Mouse (Mus musculus) E14TG2a.4 (cell line): Measurements from ENCODE around the gene Tmem266.

Source experiments
- H3K27me3 ChIP-seq: 2 replicates; pipeline ENCODE4 v1.6.1; 2014; ENCODE audit warnings: low read length, control low read depth; ENCODE audit not compliant: insufficient read depth
- H3K36me3 ChIP-seq: 2 replicates; pipeline ENCODE4 v1.6.1; 2014; ENCODE audit warnings: low read length, control low read depth; ENCODE audit not compliant: insufficient read depth
- H3K4me1 ChIP-seq: replicated peaks from 2 replicates; pipeline ENCODE4 v1.6.1; 2014; ENCODE audit warnings: low read depth, low read length, control low read depth
- H3K4me3 ChIP-seq: replicated peaks from 2 replicates; pipeline ENCODE4 v1.5.1; 2014; ENCODE audit warnings: mild to moderate bottlenecking, low read length
- H3K9me3 ChIP-seq: 2 replicates; pipeline ENCODE4 v1.6.1; 2014; ENCODE audit warnings: low read length, control low read depth
- CTCF ChIP-seq: conservative IDR thresholded peaks from 2 replicates; pipeline ENCODE4 v1.5.1; 2014; ENCODE audit warnings: low read length
- NANOG ChIP-seq: IDR thresholded peaks from 2 replicates; pipeline ENCODE4 v1.6.1; 2014; ENCODE audit warnings: borderline replicate concordance, low read length, mixed read lengths
- POU5F1 ChIP-seq: IDR thresholded peaks from 2 replicates; pipeline ENCODE4 v1.6.1; 2014; ENCODE audit warnings: low read length, borderline replicate concordance

Tmem266 gene

DNA sequence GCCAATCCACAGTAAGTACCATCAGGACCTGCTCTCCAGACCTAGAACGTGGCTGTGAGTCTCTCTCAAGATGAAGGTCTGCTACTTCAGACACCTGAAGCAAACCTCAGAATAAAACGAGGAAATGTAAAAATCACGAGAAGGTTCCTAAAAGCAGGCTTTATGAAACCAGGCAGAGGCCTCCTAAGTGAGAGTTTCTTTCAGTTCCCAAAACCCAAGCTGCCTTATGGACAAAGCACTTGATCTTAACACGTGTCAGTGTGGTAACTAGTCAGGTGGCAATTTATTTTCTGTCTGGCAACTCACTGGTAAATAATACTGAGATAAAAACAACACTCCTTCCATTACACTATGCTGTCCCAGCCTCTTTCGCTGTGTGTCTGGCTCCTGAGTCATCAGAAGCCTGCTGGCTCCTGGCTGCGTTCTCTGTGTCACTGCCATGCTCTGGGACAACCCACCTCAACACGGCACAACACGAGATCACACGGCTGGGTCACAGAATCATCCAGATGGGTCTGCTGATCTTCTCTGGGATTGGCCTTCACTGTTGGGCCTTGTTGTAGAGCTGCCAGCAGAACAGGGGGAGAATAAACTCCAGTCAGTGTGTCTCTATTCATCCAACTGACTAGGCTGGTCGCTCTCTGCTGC, 51.0 kb downstream of the Tmem266 start:
- Histone ChIP-seq H3K4me1 (peaks cover 9% of the 10 kb centered on the region), H3K4me3 (no peak overlapping the region), H3K9me3 (no peaks in the 10 kb centered on the region), H3K27me3 (peaks cover 19% of the 10 kb centered on the region), H3K36me3 (no peaks in the 10 kb centered on the region)
- TF ChIP-seq CTCF: no peak
- no peak for TF ChIP-seq POU5F1
- TF ChIP-seq NANOG: no peak

DNA sequence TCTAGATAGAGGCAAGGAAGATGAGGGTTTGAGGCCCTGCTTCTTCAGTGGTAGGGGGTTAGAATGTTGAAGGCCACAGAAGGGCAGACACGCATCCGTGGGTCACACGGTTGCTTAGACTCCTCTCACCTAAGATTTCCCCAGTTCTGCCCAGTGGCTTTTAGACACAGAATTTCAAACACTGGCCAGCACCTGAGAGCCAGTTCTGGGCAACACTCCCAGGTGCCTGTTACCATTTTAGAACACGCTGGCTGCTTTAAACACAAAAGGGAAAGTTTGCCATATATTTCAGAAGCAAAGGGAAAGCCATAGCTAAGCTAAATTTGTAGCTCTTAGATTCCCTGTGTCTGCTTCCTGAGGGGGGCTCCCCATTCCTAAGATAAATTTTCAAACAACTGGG, 54.7 kb downstream of the Tmem266 start:
- Histone ChIP-seq H3K36me3 (no peaks in the 10 kb centered on the region), H3K4me1 (peaks cover 18% of the 10 kb centered on the region), H3K9me3 (no peaks in the 10 kb centered on the region), H3K27me3 (peaks cover 47% of the 10 kb centered on the region), H3K4me3 (no peak overlapping the region)
- TF ChIP-seq CTCF (no peak), POU5F1 (no peak), NANOG (no peak)

DNA sequence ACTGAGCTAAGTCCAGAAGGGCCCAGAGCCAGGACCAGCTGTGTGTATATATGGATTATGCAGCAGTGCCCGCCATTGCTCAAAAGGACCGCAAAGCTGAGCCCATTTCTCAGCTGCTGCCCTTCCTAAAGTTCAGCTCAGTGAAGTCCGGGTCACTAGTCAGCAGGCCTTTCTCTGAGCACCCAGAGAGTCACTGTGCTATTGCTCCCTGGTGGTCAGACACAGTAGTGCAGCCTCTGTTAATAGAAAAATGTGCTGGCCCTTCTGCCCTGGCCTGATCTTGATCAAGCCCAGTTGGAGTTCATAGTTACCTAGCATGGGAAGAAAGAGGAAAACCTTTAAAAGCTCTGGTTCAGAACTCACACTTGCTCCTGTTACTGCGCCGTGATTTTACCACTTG, 55.7 kb downstream of the Tmem266 start:
- no peaks in the 10 kb centered on the region for H3K36me3 ChIP-seq
- TF ChIP-seq POU5F1: no peak
- TF ChIP-seq CTCF: peak; percentile 91
- no peak overlapping the region for H3K4me3 ChIP-seq
- no peaks in the 10 kb centered on the region for H3K9me3 ChIP-seq
- H3K27me3 ChIP-seq: peaks cover 50% of the 10 kb centered on the region
- H3K4me1 ChIP-seq: peaks cover 18% of the 10 kb centered on the region

DNA sequence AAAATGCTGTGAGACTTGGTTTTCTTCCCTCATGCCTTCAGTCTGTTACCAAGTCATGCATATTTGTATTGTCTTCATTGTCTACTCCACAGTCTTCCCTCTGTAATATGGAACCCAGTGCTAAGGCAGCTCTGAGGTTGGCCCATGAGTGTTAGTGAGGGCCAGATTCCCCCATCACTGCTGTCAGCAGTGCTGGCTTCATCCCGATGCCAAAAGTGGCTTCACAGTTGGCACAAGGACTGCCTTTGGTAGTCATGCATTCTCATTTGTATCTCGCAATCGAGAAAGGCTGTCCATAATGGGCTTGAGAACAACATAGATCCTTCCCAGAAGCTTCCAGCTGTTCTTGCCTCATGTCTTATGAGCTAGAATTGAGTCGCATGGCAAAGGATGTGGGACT, 59.4 kb downstream of the Tmem266 start:
- TF ChIP-seq POU5F1 (no peak), CTCF (no peak), NANOG (no peak)
- Histone ChIP-seq H3K36me3 (no peaks in the 10 kb centered on the region), H3K4me3 (no peak overlapping the region), H3K9me3 (no peaks in the 10 kb centered on the region), H3K27me3 (peaks cover 45% of the 10 kb centered on the region), H3K4me1 (peaks cover 18% of the 10 kb centered on the region)

DNA sequence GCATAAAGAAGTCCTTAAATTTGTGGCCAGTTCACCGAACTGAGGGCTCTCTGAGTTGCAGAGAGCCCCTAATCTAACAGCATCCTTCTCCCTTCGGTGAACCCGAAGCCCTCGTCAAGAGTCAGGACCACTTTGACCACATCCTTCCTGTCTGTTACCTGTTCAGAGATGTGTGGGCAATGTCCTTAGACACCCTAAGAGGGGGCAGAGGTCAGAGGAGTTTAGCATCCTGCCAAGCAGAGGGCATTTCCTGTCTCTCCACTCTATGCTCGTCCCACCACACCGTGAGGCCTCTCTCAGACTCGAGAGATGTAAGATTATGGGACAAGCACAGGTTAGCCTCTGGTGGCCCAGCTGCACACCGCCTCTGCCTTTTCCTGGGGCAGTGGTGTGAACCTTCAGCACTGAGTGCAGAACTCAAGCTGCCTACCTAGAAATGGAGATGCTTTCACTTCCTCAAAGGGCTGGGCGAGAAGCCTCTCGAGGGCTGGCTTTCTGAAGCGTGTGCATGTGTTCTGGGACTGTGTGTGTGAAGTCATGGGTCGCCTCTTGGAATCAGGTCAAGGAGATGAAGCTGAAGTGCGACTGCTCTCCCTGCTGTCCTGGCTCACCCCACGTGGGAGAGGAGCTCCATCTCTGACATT, 61.3 kb downstream of the Tmem266 start:
- H3K36me3 ChIP-seq: no peaks in the 10 kb centered on the region
- H3K4me1 ChIP-seq: peaks cover 19% of the 10 kb centered on the region
- no peaks in the 10 kb centered on the region for H3K9me3 ChIP-seq
- TF ChIP-seq NANOG (no peak), POU5F1 (no peak), CTCF (no peak)
- H3K4me3 ChIP-seq: no peak overlapping the region
- H3K27me3 ChIP-seq: peaks cover 50% of the 10 kb centered on the region

DNA sequence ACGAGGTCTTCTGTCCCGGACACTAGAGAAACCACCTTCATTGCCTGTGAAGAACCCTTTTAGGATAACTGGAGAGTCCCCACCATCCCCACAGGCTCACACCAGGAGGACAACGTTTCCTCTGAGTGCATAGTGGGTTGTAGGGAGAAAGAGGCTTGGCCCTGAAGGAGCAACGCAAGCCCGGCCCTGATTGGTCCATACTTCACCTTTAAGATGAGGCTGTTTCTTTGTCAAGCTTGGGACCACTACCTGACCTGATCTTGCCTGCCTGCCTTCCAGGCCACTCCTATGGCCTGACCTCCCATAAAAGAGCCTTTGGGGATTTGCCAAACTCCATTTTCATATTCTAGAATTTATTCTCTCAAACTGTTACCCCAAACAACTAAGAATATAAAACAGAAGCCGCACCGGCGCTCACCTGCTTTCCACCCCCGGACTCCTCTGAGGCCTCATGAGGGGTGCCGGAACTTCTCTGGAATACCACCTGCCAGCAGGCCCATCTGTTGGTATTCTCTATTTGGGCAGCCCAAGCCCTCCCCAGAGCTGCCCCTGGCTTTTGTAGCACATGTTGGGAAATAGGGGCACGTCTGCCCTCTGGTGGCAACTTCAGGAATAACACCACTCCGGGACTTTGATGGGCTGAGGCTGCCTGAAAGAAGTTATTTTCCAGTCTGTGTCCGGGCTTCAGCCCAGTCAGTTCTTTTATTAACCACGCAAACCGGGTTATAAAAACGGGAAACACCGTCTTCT, 65.4 kb downstream of the Tmem266 start:
- H3K4me1 ChIP-seq: peaks cover 12% of the 10 kb centered on the region
- peak overlapping the region; percentile 7; the same call in 1 of the 2 replicates for H3K4me3 ChIP-seq
- TF ChIP-seq POU5F1 (no peak), CTCF (peak; percentile 97), NANOG (no peak)
- peaks cover 56% of the 10 kb centered on the region for H3K27me3 ChIP-seq
- no peaks in the 10 kb centered on the region for H3K36me3 ChIP-seq
- no peaks in the 10 kb centered on the region for H3K9me3 ChIP-seq

DNA sequence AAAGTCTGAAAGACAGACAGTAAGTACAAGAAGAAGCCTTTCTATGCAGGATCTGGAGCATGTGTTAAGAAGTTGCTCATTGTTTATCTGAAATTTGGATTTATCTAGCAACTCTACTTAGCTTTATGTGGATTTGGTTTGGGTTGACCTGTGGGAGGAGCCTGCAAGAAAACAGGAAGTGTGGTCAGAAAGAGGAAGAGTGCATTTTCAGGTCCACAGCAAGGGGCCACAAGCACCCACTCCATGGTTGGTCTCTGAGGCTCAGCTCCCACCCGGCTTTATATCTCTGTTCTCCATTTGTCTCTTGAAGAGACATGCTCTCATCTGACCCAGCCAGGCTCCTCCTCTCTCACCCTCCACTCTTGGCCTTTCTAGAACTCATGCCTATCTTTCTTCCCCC, 68.9 kb downstream of the Tmem266 start:
- no peak for TF ChIP-seq CTCF

DNA sequence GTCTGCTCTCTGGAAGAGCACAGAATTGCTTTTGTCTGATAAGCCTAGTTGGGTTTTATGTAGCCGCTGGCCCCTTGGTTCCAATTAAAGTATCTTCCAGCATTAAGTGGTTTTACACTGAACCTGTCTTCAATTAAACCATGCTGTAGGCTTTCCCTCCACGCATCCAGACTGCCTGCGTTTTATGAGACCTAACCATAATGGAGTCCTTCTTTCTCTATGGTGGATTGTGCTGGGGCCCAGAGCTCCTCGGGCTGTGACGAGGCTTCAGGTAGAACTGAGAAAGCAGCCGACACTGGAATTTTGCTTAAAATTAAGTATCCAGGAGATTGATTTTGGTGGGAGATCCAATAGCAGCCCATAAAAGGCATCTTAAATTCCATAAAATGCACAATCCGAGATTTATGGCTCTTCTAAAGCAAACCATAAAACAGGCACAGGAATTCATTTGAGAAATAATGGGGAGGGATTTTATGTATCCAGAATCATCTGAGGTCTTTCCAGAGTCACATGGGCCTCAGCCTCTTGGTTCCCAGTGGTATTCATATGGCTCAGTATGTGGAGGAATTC, 72.4 kb downstream of the Tmem266 start:
- no peak for TF ChIP-seq POU5F1
- no peak for TF ChIP-seq CTCF
- no peak for TF ChIP-seq NANOG
- Histone ChIP-seq H3K4me3 (no peak overlapping the region), H3K36me3 (no peaks in the 10 kb centered on the region), H3K4me1 (no peaks in the 10 kb centered on the region), H3K9me3 (no peaks in the 10 kb centered on the region), H3K27me3 (peaks cover 59% of the 10 kb centered on the region)

More for the DNA sequence above, 68.9 kb downstream of the Tmem266 start:
- no peaks in the 10 kb centered on the region for H3K36me3 ChIP-seq
- peaks cover 64% of the 10 kb centered on the region for H3K27me3 ChIP-seq
- H3K9me3 ChIP-seq: no peaks in the 10 kb centered on the region
- H3K4me1 ChIP-seq: peaks cover 12% of the 10 kb centered on the region
- no peak overlapping the region for H3K4me3 ChIP-seq
